ENCODE assay signal across 8 mouse cellular contexts in genomic region chr5:114565305-114565704, GRCm38 (mm10). TPM values are rescaled to one million over a fixed set of nuclear protein-coding genes. Genes with fewer than 3 reads are reported as not detected.
DNase-seq lines count a peak whose midpoint lies in the region; ATAC-seq lines count a peak whose summit lies in the region.

No protein-coding gene starts in this region.

- no peaks in the 10 kb centered on the region for H3K36me3 ChIP-seq in hindbrain, embryonic 12.5 days
- H3K36me3 ChIP-seq in hindbrain, embryonic 11.5 days (ENCODE audit: control insufficient read depth, insufficient read depth, low read length): no peaks in the 10 kb centered on the region
- H3K36me3 ChIP-seq in embryonic facial prominence, embryonic 14.5 days (ENCODE audit: control insufficient read depth, insufficient read depth, low read length): no peaks in the 10 kb centered on the region
- no peaks in the 10 kb centered on the region for H3K36me3 ChIP-seq in kidney, embryonic 14.5 days (ENCODE audit: control insufficient read depth, insufficient read depth, low read length)

- no peak overlapping the region for H3K4me2 ChIP-seq in hindbrain, embryonic 12.5 days (replicated peaks)
- H3K4me2 ChIP-seq in hindbrain, embryonic 11.5 days (replicated peaks; ENCODE audit: low read depth, low read length): no peak overlapping the region
- H3K4me2 ChIP-seq in embryonic facial prominence, embryonic 14.5 days (ENCODE audit: low read depth, low read length): peak overlapping the region; percentile 10
- H3K4me2 ChIP-seq in kidney, embryonic 14.5 days (replicated peaks; ENCODE audit: low read depth, low read length): peak overlapping the region; percentile 8; the same call in 1 of the 2 replicates

- 19% methylated on average over 12 of the region's 12 CpGs for WGBS in hindbrain, embryonic 12.5 days
- WGBS in hindbrain, embryonic 11.5 days: 8% methylated on average over 12 of the region's 12 CpGs
- 2% methylated on average over 9 of the region's 12 CpGs for WGBS in embryonic facial prominence, embryonic 14.5 days
- 7% methylated on average over 12 of the region's 12 CpGs for WGBS in kidney, embryonic 14.5 days

- no peak overlapping the region for H3K27ac ChIP-seq in hindbrain, embryonic 12.5 days
- no peak overlapping the region for H3K27ac ChIP-seq in hindbrain, embryonic 11.5 days (ENCODE audit: low read depth, low read length)
- no peak overlapping the region for H3K27ac ChIP-seq in embryonic facial prominence, embryonic 14.5 days (replicated peaks; ENCODE audit: low read depth, low read length)
- no peak overlapping the region for H3K27ac ChIP-seq in kidney, embryonic 14.5 days (ENCODE audit: low read depth, low read length)

- no peak overlapping the region for H3K4me3 ChIP-seq in hindbrain, embryonic 12.5 days
- no peak overlapping the region for H3K4me3 ChIP-seq in hindbrain, embryonic 11.5 days (ENCODE audit: low read depth, low read length)
- no peak overlapping the region for H3K4me3 ChIP-seq in embryonic facial prominence, embryonic 14.5 days (ENCODE audit: low read depth, low read length)
- H3K4me3 ChIP-seq in kidney, embryonic 14.5 days (ENCODE audit: low read length): no peak overlapping the region

- 0 out of 2 replicates have a peak overlapping the region, but pooled peaks have one; percentile 23 for H3K9ac ChIP-seq in hindbrain, embryonic 12.5 days
- H3K9ac ChIP-seq in hindbrain, embryonic 11.5 days (ENCODE audit: low read depth, low read length): no peak overlapping the region
- no peak overlapping the region for H3K9ac ChIP-seq in embryonic facial prominence, embryonic 14.5 days (ENCODE audit: low read depth, low read length)
- H3K9ac ChIP-seq in kidney, embryonic 14.5 days (ENCODE audit: low read depth, low read length): no peak overlapping the region

- ATAC-seq in hindbrain, embryonic 12.5 days (ENCODE audit: low FRiP score): no peak
- ATAC-seq in hindbrain, embryonic 11.5 days (ENCODE audit: low FRiP score): no peak
- ATAC-seq in embryonic facial prominence, embryonic 14.5 days (ENCODE audit: low read depth): no peak
- ATAC-seq in kidney, embryonic 14.5 days (ENCODE audit: low FRiP score, low TSS enrichment): no peak

- no peak for DNase-seq in hindbrain, embryonic 11.5 days (ENCODE audit: low spot score)
- no peak for DNase-seq in embryonic facial prominence, embryonic 14.5 days (ENCODE audit: low spot score)
- peak; percentile 85 for DNase-seq in lung, postnatal 36 days
- no peak for DNase-seq in natural killer cell, adult 2 months (ENCODE audit: low spot score in 2 of 2)
- DNase-seq in frontal cortex, postnatal 10 days (ENCODE audit: low spot score in 2 of 2): no peak
- no peak for DNase-seq in gastrocnemius, adult 18-20 months (ENCODE audit: low spot score)

- H3K4me1 ChIP-seq in hindbrain, embryonic 12.5 days: peaks cover 35% of the 10 kb centered on the region
- H3K4me1 ChIP-seq in hindbrain, embryonic 11.5 days (replicated peaks; ENCODE audit: control insufficient read depth, insufficient read depth, low read length): peaks cover 15% of the 10 kb centered on the region
- H3K4me1 ChIP-seq in embryonic facial prominence, embryonic 14.5 days (ENCODE audit: control insufficient read depth, insufficient read depth, low read length): peaks cover 15% of the 10 kb centered on the region
- peaks cover 40% of the 10 kb centered on the region for H3K4me1 ChIP-seq in kidney, embryonic 14.5 days (ENCODE audit: control insufficient read depth, insufficient read depth, low read length)

- peaks cover 5% of the 10 kb centered on the region for H3K9me3 ChIP-seq in hindbrain, embryonic 12.5 days (replicated peaks)
- no peaks in the 10 kb centered on the region for H3K9me3 ChIP-seq in hindbrain, embryonic 11.5 days (ENCODE audit: control insufficient read depth, low read length)
- H3K9me3 ChIP-seq in embryonic facial prominence, embryonic 14.5 days (ENCODE audit: control insufficient read depth, low read length): peaks cover 8% of the 10 kb centered on the region; the same call in 1 of the 2 replicates
- H3K9me3 ChIP-seq in kidney, embryonic 14.5 days (ENCODE audit: control insufficient read depth, low read length): peaks cover 4% of the 10 kb centered on the region; the same call in 1 of the 2 replicates

- peaks cover 12% of the 10 kb centered on the region for H3K27me3 ChIP-seq in hindbrain, embryonic 12.5 days
- peaks cover 6% of the 10 kb centered on the region; the same call in 1 of the 2 replicates for H3K27me3 ChIP-seq in hindbrain, embryonic 11.5 days (ENCODE audit: control insufficient read depth, insufficient read depth, low read length)
- H3K27me3 ChIP-seq in embryonic facial prominence, embryonic 14.5 days (replicated peaks; ENCODE audit: control insufficient read depth, insufficient read depth, low read length): peaks cover 7% of the 10 kb centered on the region; the same call in 1 of the 2 replicates
- no peaks in the 10 kb centered on the region for H3K27me3 ChIP-seq in kidney, embryonic 14.5 days (ENCODE audit: control insufficient read depth, insufficient read depth, low read length)

RNA-seq across cellular contexts. Expression of gene Fam222a, which starts 2.5 kb away (rescaled TPM):
- 9.4 and 9.9 TPM in 2 replicates for polyA plus RNA-seq in hindbrain, embryonic 12.5 days (2016; fragmentation: Nextera tagmentation; extraction: Ambion mirVana)
- 4.8 and 6.5 TPM in 2 replicates for polyA plus RNA-seq in hindbrain, embryonic 11.5 days (2014; fragmentation: Nextera tagmentation; extraction: Ambion mirVana)
- 1.4 and 1.6 TPM in 2 replicates for polyA plus RNA-seq in embryonic facial prominence, embryonic 14.5 days (2014; fragmentation: Nextera tagmentation; extraction: Ambion mirVana)
- 5.6 and 5.8 TPM in 2 replicates for polyA plus RNA-seq in kidney, embryonic 14.5 days (2014; fragmentation: Nextera tagmentation; extraction: Ambion mirVana)
- under 1 TPM; 0.33 to 0.66 TPM for total RNA-seq in gastrocnemius, adult 18-20 months (2021)

Comparison
In these comparisons a context has a peak if more than half of its experiments do, and no peak if none do; other contexts are left out.
1. H3K4me2 ChIP-seq: peak in embryonic facial prominence, embryonic 14.5 days (single experiment) and kidney, embryonic 14.5 days (single experiment); none in hindbrain, embryonic 12.5 days (single experiment) and hindbrain, embryonic 11.5 days (single experiment).